Mouse (Mus musculus) heart, embryonic 10.5 days (tissue): ENCODE results near the gene Rasal3. TPM values are rescaled to one million over a fixed set of nuclear protein-coding genes. Genes with fewer than 3 reads are reported as not detected.

Experiments used
- DNase-seq: peaks from one replicate; pipeline ENCODE4 v3.0.0-alpha.2; 2017; ENCODE audit warnings: low spot score
- H3K27ac ChIP-seq: fragments of 300-500 bp; sonication (generic); 2 replicates; pipeline ENCODE4 v1.5.1; 2016; ENCODE audit warnings: mild to moderate bottlenecking
- H3K27me3 ChIP-seq: fragments of 300-500 bp; sonication (generic); 2 replicates; pipeline ENCODE4 v1.6.1; 2016; ENCODE audit warnings: mild to moderate bottlenecking; ENCODE audit not compliant: poor library complexity, insufficient read depth, severe bottlenecking
- H3K36me3 ChIP-seq: fragments of 300-500 bp; sonication (generic); 2 replicates; pipeline ENCODE4 v1.6.1; 2016; ENCODE audit warnings: mild to moderate bottlenecking, moderate library complexity
- H3K4me1 ChIP-seq: fragments of 300-500 bp; sonication (generic); 2 replicates; pipeline ENCODE4 v1.6.1; 2016; ENCODE audit warnings: mild to moderate bottlenecking
- H3K4me3 ChIP-seq: fragments of 300-500 bp; sonication (generic); 2 replicates; pipeline ENCODE4 v1.5.1; 2016; ENCODE audit warnings: mild to moderate bottlenecking, moderate library complexity
- H3K9me3 ChIP-seq: fragments of 300-500 bp; sonication (generic); 2 replicates; pipeline ENCODE4 v1.6.1; 2016; ENCODE audit warnings: mild to moderate bottlenecking, moderate library complexity
- WGBS: fragments of 180-500 bp; shearing (Covaris S2); methylation state at CpG from one replicate; pipeline ENCODE4 v1.1.7; 2016; 5-methylcytosine and 5-hydroxymethylcytosine counted together
- microRNA-seq: library from miRNA; unstranded; fragments of <30 nt; microRNA quantifications from one replicate; pipeline ENCODE4, GENCODE M21; 2017
- polyA plus RNA-seq: library from polyadenylated mRNA; unstranded; fragments of >200 nt; fragmentation: Nextera tagmentation; extraction: Ambion mirVana; gene quantifications from 2 replicates; pipeline ENCODE4 v1.2.1, GENCODE M21; 2016

The Rasal3 gene
- polyA plus RNA-seq, 1 experiment from 2014 or later = 2.3 TPM

- 7% methylated on average over 4 of the region's 4 CpGs for WGBS
- Histone ChIP-seq H3K4me1 (peaks cover 21% of the 10 kb centered on the region), H3K27ac (peak overlapping the region; percentile 90), H3K27me3 (no peaks in the 10 kb centered on the region), H3K4me3 (peak overlapping the region; percentile 93), H3K9me3 (no peaks in the 10 kb centered on the region), H3K36me3 (peaks cover 18% of the 10 kb centered on the region)
- DNase-seq = no peak
Measured at GRCm38 (mm10) chr17:32349037-32349732, 54.2 kb downstream of the Rasal3 start.

GRCm38 (mm10) chr17:32348406-32348805, 55.0 kb downstream of the Rasal3 start:
- DNase-seq = no peak
- 84% methylated on average over 2 of the region's 2 CpGs for WGBS
- peaks cover 20% of the 10 kb centered on the region for H3K4me1 ChIP-seq
- H3K27ac ChIP-seq = no peak overlapping the region
- H3K4me3 ChIP-seq = no peak overlapping the region
- H3K9me3 ChIP-seq = no peaks in the 10 kb centered on the region
- peaks cover 18% of the 10 kb centered on the region for H3K36me3 ChIP-seq
- H3K27me3 ChIP-seq = no peaks in the 10 kb centered on the region

- WGBS = 85% methylated on average over 1 of the region's 1 CpGs
- no peak overlapping the region for H3K27ac ChIP-seq
- no peak overlapping the region for H3K4me3 ChIP-seq
- DNase-seq = no peak
- no peaks in the 10 kb centered on the region for H3K27me3 ChIP-seq
- H3K36me3 ChIP-seq = peaks cover 65% of the 10 kb centered on the region
- peaks cover 11% of the 10 kb centered on the region; the same call in 1 of the 2 replicates for H3K4me1 ChIP-seq
- no peaks in the 10 kb centered on the region for H3K9me3 ChIP-seq
Measured at GRCm38 (mm10) chr17:32341102-32341501, 62.3 kb downstream of the Rasal3 start.

Small RNA genes within 50 kb of the gene (microRNA-seq; reads per million reads assigned to microRNA genes)
- not detected for gene Gm22201

Other genes with a start within 250 kb of the Rasal3 start
- 5.7 and 13.7 TPM in 2 replicates for gene Notch3, start 236.7 kb downstream of the Rasal3 start, polyA plus RNA-seq
- gene Ephx3, start 214.0 kb downstream of the Rasal3 start, polyA plus RNA-seq = not detected in 2 replicates
- gene Brd4, start 118.9 kb downstream of the Rasal3 start, polyA plus RNA-seq = 73.1 and 105 TPM in 2 replicates
- 100 and 115 TPM in 2 replicates for gene Akap8, start 82.3 kb downstream of the Rasal3 start, polyA plus RNA-seq
- 84.7 and 88.6 TPM in 2 replicates for gene Akap8l, start 53.0 kb downstream of the Rasal3 start, polyA plus RNA-seq
- 17.9 and 21.8 TPM in 2 replicates for gene Wiz, start 14.1 kb downstream of the Rasal3 start, polyA plus RNA-seq
- gene Pglyrp2, start 20.6 kb upstream of the Rasal3 start, polyA plus RNA-seq = 0.09 and 0.40 TPM in 2 replicates
- gene Cyp4f39, start 49.1 kb upstream of the Rasal3 start, polyA plus RNA-seq = 0.37 TPM in 1 of 2 replicates, not detected in the other
- gene Cyp4f17, start 102.5 kb upstream of the Rasal3 start, polyA plus RNA-seq = 4.1 and 4.9 TPM in 2 replicates
- 15.8 and 18.3 TPM in 2 replicates for gene Cyp4f16, start 133.0 kb upstream of the Rasal3 start, polyA plus RNA-seq
- not detected in 2 replicates for gene Cyp4f37, start 217.7 kb upstream of the Rasal3 start, polyA plus RNA-seq